Mouse (Mus musculus) ES-E14 (cell line): ENCODE results near the gene Dhrs11.

Source experiments
- CHD2 ChIP-seq: IDR thresholded peaks from 2 replicates; pipeline ENCODE4 v1.6.1; 2014; ENCODE audit warnings: mild to moderate bottlenecking, low read depth, low read length, inconsistent platforms
- ZC3H11A ChIP-seq: IDR thresholded peaks from 2 replicates; pipeline ENCODE4 v1.6.1; 2012; ENCODE audit warnings: low read depth, mild to moderate bottlenecking, inconsistent platforms, low read length, borderline replicate concordance
- ZNF384 ChIP-seq: IDR thresholded peaks from 2 replicates; pipeline ENCODE4 v1.6.1; 2012; ENCODE audit warnings: low read depth, low read length, inconsistent platforms

GRCm38 (mm10) chr11:84846741-84847474 is 18.1 kb upstream of the Dhrs11 start:
- TF ChIP-seq ZC3H11A = no peak
- no peak for TF ChIP-seq CHD2
- no peak for TF ChIP-seq ZNF384
